24 mouse cellular contexts compared by ENCODE assay signal in genomic region chr8:69547208-69547607, GRCm38 (mm10). TPM values are rescaled to one million over a fixed set of nuclear protein-coding genes. Genes with fewer than 3 reads are reported as not detected.
DNase-seq lines count a peak whose midpoint lies in the region; ATAC-seq and TF ChIP-seq lines count a peak whose summit lies in the region.
"Not testable (repeated sequence)": the region's sequence is repeated elsewhere in the genome, so short reads cannot be mapped to it uniquely, and the experiment has no call there.
"Had no signal": no experiment of that assay in that cellular context is flagged by ENCODE, and none has a peak within 500 bp of the region (broad histone marks: within the 10 kb centered on the region; RNA-seq: fewer than 3 reads in every experiment).

No protein-coding gene starts in this region.

- not testable (repeated sequence) for TF ChIP-seq EP300 in CH12.LX (IDR thresholded peaks at IDR 0.05; ENCODE audit: low read length); heart, postnatal 0 days (IDR thresholded peaks at IDR 0.05; ENCODE audit: low read depth); lung, postnatal 0 days (IDR thresholded peaks at IDR 0.05)

- TF ChIP-seq POLR2A in CH12.LX (IDR thresholded peaks at IDR 0.05; ENCODE audit: low read depth, low read length); bone marrow, adult 2 months (IDR thresholded peaks at IDR 0.05; ENCODE audit: borderline replicate concordance, control insufficient read depth, low read depth, low read length); spleen, adult 2 months (IDR thresholded peaks at IDR 0.05; ENCODE audit: low read depth, low read length): not testable (repeated sequence)

- H3K79me2 ChIP-seq in CH12.LX (replicated peaks; ENCODE audit: control insufficient read depth, extremely low read depth, insufficient read depth, poor library complexity, severe bottlenecking): not testable (repeated sequence)

- not testable (repeated sequence) for TF ChIP-seq RAD21 in CH12.LX (IDR thresholded peaks at IDR 0.05; ENCODE audit: low read depth, low read length)

- 59% methylated on average over 7 of the region's 7 CpGs for WGBS in bone marrow, adult 2 months
- 67% methylated on average over 7 of the region's 7 CpGs for WGBS in heart, postnatal 0 days
- WGBS in kidney, postnatal 0 days: 68% methylated on average over 7 of the region's 7 CpGs
- WGBS in lung, postnatal 0 days: 59% methylated on average over 7 of the region's 7 CpGs
- WGBS in spleen, adult 2 months: 69% methylated on average over 7 of the region's 7 CpGs

- ATAC-seq in heart, postnatal 0 days (ENCODE audit: insufficient read depth, low read depth); kidney, postnatal 0 days (replicated peaks; ENCODE audit: low FRiP score, low read depth); lung, postnatal 0 days: not testable (repeated sequence)

- not testable (repeated sequence) for H3K9me3 ChIP-seq in CH12.LX (replicated peaks; ENCODE audit: low read length); heart, postnatal 0 days (replicated peaks; ENCODE audit: control insufficient read depth, low read length); kidney, postnatal 0 days (replicated peaks; ENCODE audit: low read length); lung, postnatal 0 days (ENCODE audit: low read length)

- H3K27ac ChIP-seq in CH12.LX (ENCODE audit: insufficient read depth, low read depth); bone marrow, adult 2 months (ENCODE audit: control insufficient read depth, insufficient read depth, low read depth, low read length, poor library complexity); heart, postnatal 0 days (ENCODE audit: low read depth); kidney, postnatal 0 days; lung, postnatal 0 days (ENCODE audit: low read length); spleen, adult 2 months (ENCODE audit: insufficient read depth, low read length): not testable (repeated sequence)

- not testable (repeated sequence) for H3K36me3 ChIP-seq in CH12.LX (replicated peaks in 1 of 2; ENCODE audit: control insufficient read depth in 1 of 2, insufficient read depth in 1 of 2, low read length in 1 of 2); heart, postnatal 0 days (replicated peaks; ENCODE audit: control insufficient read depth, insufficient read depth, low read length); kidney, postnatal 0 days (ENCODE audit: insufficient read depth, low read length); lung, postnatal 0 days (ENCODE audit: insufficient read depth, low read length); spleen, adult 2 months (ENCODE audit: control insufficient read depth, insufficient read depth, low read length)

- DNase-seq in CH12.LX (ENCODE audit: extremely low read depth): peak; percentile 33
- peak; percentile 21 for DNase-seq in embryo, embryonic 11 days
- DNase-seq in heart, postnatal 0 days (ENCODE audit: low spot score): peak; percentile 5
- peak; percentile 44 for DNase-seq in kidney, postnatal 0 days (ENCODE audit: low spot score)
- peak; percentile 33 for DNase-seq in lung, postnatal 0 days (ENCODE audit: low spot score)
- not testable (repeated sequence) for DNase-seq in spleen, adult 2 months (ENCODE audit: low read depth in 1 of 2, low spot score in 2 of 2)

- H3K4me1 ChIP-seq in CH12.LX (ENCODE audit: control insufficient read depth in 1 of 2, insufficient read depth in 2 of 2); bone marrow, adult 2 months (ENCODE audit: control insufficient read depth, insufficient read depth, low read length); heart, postnatal 0 days (ENCODE audit: control insufficient read depth, insufficient read depth); kidney, postnatal 0 days (replicated peaks; ENCODE audit: insufficient read depth, low read length); lung, postnatal 0 days (ENCODE audit: insufficient read depth, low read depth, low read length); spleen, adult 2 months (ENCODE audit: control insufficient read depth, insufficient read depth, insufficient read length): not testable (repeated sequence)

- peak; percentile 31 to 55; a peak in 3 of 4 replicates for TF ChIP-seq CTCF in CH12.LX (conservative IDR thresholded peaks at IDR 0.05 in 1 of 2, IDR thresholded peaks at IDR 0.05 in 1 of 2; ENCODE audit: low read depth in 2 of 2, low read length in 2 of 2)
- TF ChIP-seq CTCF in bone marrow, adult 2 months (IDR thresholded peaks at IDR 0.05; ENCODE audit: control insufficient read depth, insufficient read depth, low read length): peak; percentile 41; the same call in 1 of the 2 replicates
- 0 out of 2 replicates have a peak, but pooled peaks have one; percentile 9 for TF ChIP-seq CTCF in heart, postnatal 0 days (IDR thresholded peaks at IDR 0.05; ENCODE audit: low read depth)
- TF ChIP-seq CTCF in kidney, postnatal 0 days (IDR thresholded peaks at IDR 0.05; ENCODE audit: low read depth): peak; percentile 53; the same call in 1 of the 2 replicates
- peak; percentile 63 for TF ChIP-seq CTCF in lung, postnatal 0 days (IDR thresholded peaks at IDR 0.05)
- 0 out of 2 replicates have a peak, but pooled peaks have one; percentile 5 for TF ChIP-seq CTCF in spleen, adult 2 months (IDR thresholded peaks at IDR 0.05; ENCODE audit: extremely low read depth, insufficient read depth, insufficient read length, insufficient replicate concordance)

- not testable (repeated sequence) for H3K4me2 ChIP-seq in CH12.LX (ENCODE audit: insufficient read depth, low read depth, poor library complexity, severe bottlenecking); heart, postnatal 0 days (ENCODE audit: low read depth, low read length); kidney, postnatal 0 days (ENCODE audit: low read length); lung, postnatal 0 days (replicated peaks; ENCODE audit: low read depth, low read length)

- H3K27me3 ChIP-seq in CH12.LX (replicated peaks); heart, postnatal 0 days (ENCODE audit: control insufficient read depth, insufficient read depth, low read length); kidney, postnatal 0 days (ENCODE audit: insufficient read depth, low read length); lung, postnatal 0 days (replicated peaks; ENCODE audit: insufficient read depth, low read length); spleen, adult 2 months (ENCODE audit: control insufficient read depth, insufficient read depth, low read length): not testable (repeated sequence)

- H3K9ac ChIP-seq in CH12.LX (ENCODE audit: insufficient read depth, low read depth); heart, postnatal 0 days (replicated peaks; ENCODE audit: low read depth, low read length); kidney, postnatal 0 days (ENCODE audit: low read depth, low read length); lung, postnatal 0 days (replicated peaks; ENCODE audit: low read depth): not testable (repeated sequence)

- dilution Hi-C loops in CH12.LX (cut with MboI; ENCODE audit: extremely low pct_ligation_motif_present, extremely low pct_unique_long_range_greater_than_20kb, low sequenced_read_pairs): not testable (repeated sequence)

- not testable (repeated sequence) for H3K4me3 ChIP-seq in CH12.LX (replicated peaks in 1 of 3; ENCODE audit: low read depth in 2 of 3, low read length in 2 of 3, poor library complexity in 1 of 3); bone marrow, adult 2 months (replicated peaks; ENCODE audit: control insufficient read depth, low read depth, low read length); heart, postnatal 0 days (ENCODE audit: low read depth, low read length); kidney, postnatal 0 days (replicated peaks; ENCODE audit: low read depth, low read length); lung, postnatal 0 days (ENCODE audit: low read depth, low read length); spleen, adult 2 months (ENCODE audit: extremely low read depth, insufficient read depth, insufficient read length)

- in situ Hi-C loops in CH12.LX (cut with MboI; ENCODE audit: low pct_ligation_motif_present, low pct_unique_long_range_greater_than_20kb, low sequenced_read_pairs): loop anchor here (25.0 kb wide), 1 partner anchor 210 kb away; no protein-coding TSS in a partner anchor

RNA-seq across cellular contexts. Expression of gene Gm7697, which starts 24.4 kb away (rescaled TPM):
- not detected in 2 replicates for total RNA-seq in CH12.LX (2012; rRNA removed)
- total RNA-seq in CH12.LX (2014; rRNA removed): not detected in 2 replicates
- polyA plus RNA-seq in CH12.LX (2012; ENCODE audit: insufficient read length, low read depth): not detected in 2 replicates
- polyA plus RNA-seq in bone marrow, adult 2 months (2011; ENCODE audit: insufficient read depth, insufficient read length, low replicate concordance, missing spikeins): 0.38 TPM in 1 of 2 replicates, not detected in the other
- 0.58 TPM in 1 of 2 replicates, not detected in the other for total RNA-seq in heart, postnatal 0 days (2014; rRNA removed; ENCODE audit: low replicate concordance)
- polyA plus RNA-seq in heart, postnatal 0 days (2015; fragmentation: Nextera tagmentation; extraction: Ambion mirVana): not detected in 2 replicates
- not detected in 2 replicates for polyA plus RNA-seq in kidney, postnatal 0 days (2015; fragmentation: Nextera tagmentation; extraction: Ambion mirVana)
- not detected in 2 replicates for polyA plus RNA-seq in lung, postnatal 0 days (2015; fragmentation: Nextera tagmentation; extraction: Ambion mirVana)
- polyA plus RNA-seq in spleen, adult 2 months (2012; rRNA removed): not detected in 2 replicates
- total RNA-seq: adrenal gland, postnatal 10 days; gastrocnemius, adult 18-20 months; granulocyte monocyte progenitor cell, adult 5-6 weeks; hematopoietic stem cell, adult 5-6 weeks; layer of hippocampus, postnatal 36 days; left cerebral cortex, postnatal 36 days; megakaryocyte-erythroid progenitor cell, adult 5-6 weeks; MEL had no signal
- polyA plus RNA-seq: C2C12; erythroblast, embryonic 14.5 days; forebrain, embryonic 16.5 days; heart, embryonic 13.5 days; inflammation-experienced regulatory T-cells, adult 6 months; kidney, embryonic 15.5 days; lung, embryonic 16.5 days; neural tube, embryonic 12.5 days; stomach, embryonic 16.5 days had no signal

Comparison
In these comparisons a context has a peak if more than half of its experiments do, and no peak if none do; other contexts are left out.
1. CTCF ChIP-seq: peak in every context shown above with its lines; median percentile 63 in lung, postnatal 0 days; 53 in kidney, postnatal 0 days; 43 in CH12.LX; 41 in bone marrow, adult 2 months; 9 in heart, postnatal 0 days; 5 in spleen, adult 2 months.